Mouse (Mus musculus) megakaryocyte, adult 5-6 weeks (primary cell): ENCODE measurements around the gene Nsfl1c. TPM values are rescaled to one million over a fixed set of nuclear protein-coding genes. Genes with fewer than 3 reads are reported as not detected.

Experiments
- ATAC-seq: 2 replicates; pipeline ENCODE4 v1.8.0; 2016; ENCODE audit warnings: mild to moderate bottlenecking, inconsistent platforms; ENCODE audit not compliant: poor library complexity, severe bottlenecking
- total RNA-seq, 2 experiments: library from RNA; stranded (forward) in 1 of 2; stranded (reverse) in 1 of 2; fragments of 153-499, 151-499 nt in 1 of 2; fragments of 221-1000, 200-1000 nt in 1 of 2; gene quantifications; 2 replicates each; pipeline versions ENCODE4 v1.2.3 to v1.2.4; 2015 to 2017

The Nsfl1c gene
- total RNA-seq, 2 experiments from 2014 or later = 26.9 to 61.6 TPM

GRCm38 (mm10) chr2:151543063-151543895 is 49.3 kb downstream of the Nsfl1c start:
- ATAC-seq = no peak

DNA sequence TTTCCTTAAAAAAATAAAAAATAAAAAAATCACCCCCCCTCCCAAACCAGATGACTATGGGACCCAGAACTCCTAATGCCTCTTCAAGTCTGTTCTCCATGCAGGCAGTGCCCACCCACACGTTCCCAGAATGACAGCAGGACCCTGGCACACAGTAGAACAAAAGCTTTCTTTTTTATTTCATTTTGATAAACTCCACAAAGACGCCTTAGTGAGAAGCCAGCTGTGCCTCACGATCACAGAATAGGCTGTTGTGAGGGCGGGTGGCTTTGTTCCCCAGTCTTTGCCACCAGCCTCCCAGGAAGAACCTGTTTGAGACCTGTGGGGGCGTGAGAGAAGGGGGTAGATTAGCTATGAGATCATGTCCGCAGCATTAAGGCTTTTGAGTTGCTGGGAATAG is 50.7 kb downstream of the Nsfl1c start:
- ATAC-seq = no peak

- no peak for ATAC-seq
These were observed 52.6 kb downstream of the Nsfl1c start for GRCm38 (mm10) chr2:151546571-151546970.

DNA sequence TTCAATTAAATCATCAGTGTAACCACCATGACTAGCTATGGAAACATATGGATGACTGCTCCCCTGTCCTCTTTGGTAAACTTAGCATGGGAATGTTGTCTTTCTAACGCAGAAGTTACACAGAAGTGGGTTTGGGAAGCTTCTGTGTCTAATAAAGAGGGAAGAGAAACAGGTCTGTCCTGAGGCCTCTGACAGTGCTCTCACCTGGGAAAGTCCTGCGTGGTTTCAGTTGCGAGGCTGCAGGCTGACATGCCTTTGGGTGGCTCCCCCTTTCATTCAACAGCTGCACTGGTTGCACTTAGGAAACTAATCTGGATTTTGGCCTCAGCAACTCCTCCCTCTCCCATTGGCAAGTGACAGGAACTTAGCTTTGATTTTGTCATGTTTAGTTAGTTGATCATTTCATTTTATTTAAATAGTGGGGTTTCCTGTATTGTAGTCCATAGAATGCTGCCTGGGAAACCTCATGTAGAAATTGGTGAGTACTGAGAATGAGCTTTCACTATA is 55.7 kb downstream of the Nsfl1c start:
- ATAC-seq = no peak

Other genes with a start within 250 kb of the Nsfl1c start
- gene 4921509C19Rik, start 18.0 kb upstream of the Nsfl1c start, total RNA-seq (2015) = not detected in 2 replicates
- gene 4921509C19Rik, start 18.0 kb upstream of the Nsfl1c start, total RNA-seq (2017) = 0.15 TPM in 1 of 2 replicates, not detected in the other
- 102 and 103 TPM in 2 replicates for gene Fkbp1a, start 48.3 kb downstream of the Nsfl1c start, total RNA-seq (2015)
- gene Fkbp1a, start 48.3 kb downstream of the Nsfl1c start, total RNA-seq (2017) = 20.9 and 23.9 TPM in 2 replicates
- gene Sdcbp2, start 78.4 kb downstream of the Nsfl1c start, total RNA-seq (2015) = 0.82 TPM in 1 of 2 replicates, not detected in the other
- not detected in 2 replicates for gene Sdcbp2, start 78.4 kb downstream of the Nsfl1c start, total RNA-seq (2017)
- not detected in 2 replicates for gene Snph, start 138.4 kb downstream of the Nsfl1c start, total RNA-seq (2015)
- gene Snph, start 138.4 kb downstream of the Nsfl1c start, total RNA-seq (2017) = not detected in 2 replicates
- gene Rad21l, start 174.4 kb downstream of the Nsfl1c start, total RNA-seq (2015) = not detected in 2 replicates
- not detected in 2 replicates for gene Rad21l, start 174.4 kb downstream of the Nsfl1c start, total RNA-seq (2017)
- not detected in 2 replicates for gene Tmem74b, start 207.8 kb downstream of the Nsfl1c start, total RNA-seq (2015)
- gene Tmem74b, start 207.8 kb downstream of the Nsfl1c start, total RNA-seq (2017) = not detected in 2 replicates